Mouse (Mus musculus) cerebellum, adult 9-11 months (tissue): ENCODE data around the gene Zbtb8b.
A peak's percentile ranks its signal among the peaks of the same experiment; 100 is the strongest.
"Not testable (repeated sequence)": the region's sequence is repeated elsewhere in the genome, so short reads cannot be mapped to it uniquely, and the experiment has no call there.

Source experiments
- DNase-seq: peaks from one replicate; pipeline ENCODE4 v3.0.0; 2022

The Zbtb8b gene

GRCm38 (mm10) chr4:129440340-129441063, at the start of gene Zbtb8b:
TSS of gene Zbtb8b (minus strand) at chr4:129440853.
- DNase-seq, result peak; percentile 85

GRCm38 (mm10) chr4:129481090-129481489, 40.4 kb upstream of the Zbtb8b start:
- DNase-seq, result no peak

- DNase-seq, result no peak
Measured at GRCm38 (mm10) chr4:129479863-129480262, 39.2 kb upstream of the Zbtb8b start.

GRCm38 (mm10) chr4:129476047-129476446, 35.4 kb upstream of the Zbtb8b start:
- no peak for DNase-seq

GRCm38 (mm10) chr4:129464286-129464815, 23.7 kb upstream of the Zbtb8b start:
- DNase-seq, result no peak

- no peak for DNase-seq
Measured at GRCm38 (mm10) chr4:129463097-129464059, 22.7 kb upstream of the Zbtb8b start.

- peak; percentile 48 for DNase-seq
Measured at GRCm38 (mm10) chr4:129462118-129462517, 21.5 kb upstream of the Zbtb8b start.

- DNase-seq, result peak; percentile 100
Measured at GRCm38 (mm10) chr4:129461183-129461960, 20.7 kb upstream of the Zbtb8b start, which contains the start of gene Bsdc1. TSS of gene Bsdc1 (plus strand) at chr4:129461581.

- DNase-seq, result no peak
Measured at GRCm38 (mm10) chr4:129460827-129461182, 20.2 kb upstream of the Zbtb8b start.

- no peak for DNase-seq
Measured at GRCm38 (mm10) chr4:129459726-129460125, 19.1 kb upstream of the Zbtb8b start.

GRCm38 (mm10) chr4:129457311-129457710, 16.7 kb upstream of the Zbtb8b start:
- not testable (repeated sequence) for DNase-seq

GRCm38 (mm10) chr4:129456126-129456525, 15.5 kb upstream of the Zbtb8b start:
- DNase-seq, result no peak

- DNase-seq, result peak; percentile 80
Measured at GRCm38 (mm10) chr4:129455265-129455664, 14.6 kb upstream of the Zbtb8b start.

GRCm38 (mm10) chr4:129451471-129452169, 11.0 kb upstream of the Zbtb8b start:
- no peak for DNase-seq

- no peak for DNase-seq
Measured at GRCm38 (mm10) chr4:129450851-129451250, 10.2 kb upstream of the Zbtb8b start.

- DNase-seq, result no peak
Measured at GRCm38 (mm10) chr4:129448713-129449112, 8.1 kb upstream of the Zbtb8b start.

GRCm38 (mm10) chr4:129447778-129448563, 7.3 kb upstream of the Zbtb8b start:
- DNase-seq, result no peak

- DNase-seq, result no peak
Measured at GRCm38 (mm10) chr4:129447360-129447759, 6.7 kb upstream of the Zbtb8b start.

GRCm38 (mm10) chr4:129441145-129441544, 492 bp upstream of the Zbtb8b start:
- no peak for DNase-seq

GRCm38 (mm10) chr4:129418321-129418720, 22.3 kb downstream of the Zbtb8b start:
- DNase-seq, result no peak

GRCm38 (mm10) chr4:129416478-129416877, 24.2 kb downstream of the Zbtb8b start:
- DNase-seq, result no peak
